8 mouse cellular contexts compared by ENCODE assay signal in the genomic region with DNA sequence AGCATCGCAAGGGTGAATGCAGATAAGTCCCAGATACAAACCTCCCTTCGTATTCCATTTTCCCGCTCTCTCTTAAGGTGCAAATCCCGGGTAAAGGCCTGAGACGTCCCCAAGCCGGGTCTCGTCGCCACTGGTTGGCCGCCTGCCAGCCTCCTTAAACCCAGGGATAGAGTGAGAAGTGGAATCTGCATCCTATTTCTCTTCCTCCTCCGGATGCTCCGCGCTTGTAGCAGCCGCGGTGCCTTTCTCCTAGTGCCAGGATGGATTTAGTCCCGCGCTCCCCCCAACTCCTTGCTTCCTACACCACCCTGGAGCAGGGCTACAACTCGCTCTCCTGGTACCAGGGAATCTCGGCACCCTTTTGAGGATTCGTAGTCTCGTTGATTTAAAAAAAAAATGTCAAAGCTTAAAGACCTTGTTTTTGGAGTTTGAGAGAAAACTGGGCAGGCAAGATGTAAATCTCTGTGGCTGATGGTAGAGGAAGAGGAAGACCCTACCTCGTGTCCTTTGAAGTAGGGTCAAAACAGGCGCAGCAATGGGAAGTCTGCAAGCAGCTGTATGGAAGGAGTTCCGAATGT. TPM values are rescaled to one million over a fixed set of nuclear protein-coding genes. Genes with fewer than 3 reads are reported as not detected.
DNase-seq lines count a peak whose midpoint lies in the region; ATAC-seq and TF ChIP-seq lines count a peak whose summit lies in the region.

No protein-coding gene starts in this region.

- peak overlapping the region; percentile 57 for H3K9ac ChIP-seq in kidney, postnatal 0 days (ENCODE audit: low read depth, low read length)
- H3K9ac ChIP-seq in lung, embryonic 14.5 days: peak overlapping the region; percentile 53

- TF ChIP-seq CTCF in kidney, postnatal 0 days (IDR thresholded peaks at IDR 0.05; ENCODE audit: low read depth): no peak
- TF ChIP-seq CTCF in lung, embryonic 14.5 days (IDR thresholded peaks at IDR 0.05; ENCODE audit: low read depth): no peak

- no peaks in the 10 kb centered on the region for H3K9me3 ChIP-seq in kidney, postnatal 0 days (replicated peaks; ENCODE audit: low read length)
- no peaks in the 10 kb centered on the region for H3K9me3 ChIP-seq in lung, embryonic 14.5 days (ENCODE audit: low read depth, low read length)

- peak overlapping the region; percentile 47; the same call in 1 of the 2 replicates for H3K27ac ChIP-seq in kidney, postnatal 0 days
- H3K27ac ChIP-seq in lung, embryonic 14.5 days (ENCODE audit: low read depth): no peak overlapping the region

- no peaks in the 10 kb centered on the region for H3K36me3 ChIP-seq in kidney, postnatal 0 days (ENCODE audit: insufficient read depth, low read length)
- no peaks in the 10 kb centered on the region for H3K36me3 ChIP-seq in lung, embryonic 14.5 days (ENCODE audit: insufficient read depth)

- H3K4me2 ChIP-seq in kidney, postnatal 0 days (ENCODE audit: low read length): peak overlapping the region; percentile 85
- H3K4me2 ChIP-seq in lung, embryonic 14.5 days: peak overlapping the region; percentile 79

- DNase-seq in 416B (ENCODE audit: low read depth) (peak; percentile 29), MN1 (ENCODE audit: low spot score) (peak; percentile 67)
- DNase-seq in embryo, embryonic 11.5 days (ENCODE audit: low read depth, low spot score): peak; percentile 36
- DNase-seq in heart, adult 11 months: peak; percentile 96
- DNase-seq in kidney, postnatal 0 days (ENCODE audit: low spot score): peak; percentile 61
- peak; percentile 77 for DNase-seq in lung, embryonic 14.5 days
- DNase-seq in ovary, postnatal 36 days (ENCODE audit: low spot score): peak; percentile 40

- under 1% methylated on average over 23 of the region's 23 CpGs for WGBS in kidney, postnatal 0 days
- WGBS in lung, embryonic 14.5 days: under 1% methylated on average over 23 of the region's 23 CpGs

- peak; percentile 8; the same call in 1 of the 2 replicates for ATAC-seq in kidney, postnatal 0 days (replicated peaks; ENCODE audit: low FRiP score, low read depth)
- peak; percentile 61 for ATAC-seq in lung, embryonic 14.5 days (ENCODE audit: insufficient read depth)
- ATAC-seq in megakaryocyte progenitor cell, adult 5-6 weeks (replicated peaks; ENCODE audit: poor library complexity): no peak

- peaks cover 10% of the 10 kb centered on the region; the same call in 1 of the 2 replicates for H3K4me1 ChIP-seq in kidney, postnatal 0 days (replicated peaks; ENCODE audit: insufficient read depth, low read length)
- H3K4me1 ChIP-seq in lung, embryonic 14.5 days (ENCODE audit: insufficient read depth): 0 out of 2 replicates have a peak, but pooled peaks cover 7% of the 10 kb centered on the region

- H3K27me3 ChIP-seq in kidney, postnatal 0 days (ENCODE audit: insufficient read depth, low read length): no peaks in the 10 kb centered on the region
- H3K27me3 ChIP-seq in lung, embryonic 14.5 days (ENCODE audit: insufficient read depth, low read length): peaks cover 24% of the 10 kb centered on the region

- H3K4me3 ChIP-seq in kidney, postnatal 0 days (replicated peaks; ENCODE audit: low read depth, low read length): peak overlapping the region; percentile 48
- peak overlapping the region; percentile 47 for H3K4me3 ChIP-seq in lung, embryonic 14.5 days (ENCODE audit: low read depth, low read length)

RNA-seq across cellular contexts. Expression of a gene that starts 0.5 kb away (rescaled TPM):
- 41.6 and 42.9 TPM in 2 replicates for polyA plus RNA-seq in kidney, postnatal 0 days (2015; fragmentation: Nextera tagmentation; extraction: Ambion mirVana)
- 14.8 and 15.1 TPM in 2 replicates for polyA plus RNA-seq in lung, embryonic 14.5 days (2014; fragmentation: Nextera tagmentation; extraction: Ambion mirVana)
- total RNA-seq in megakaryocyte progenitor cell, adult 5-6 weeks (2015): 0.47 and 0.56 TPM in 2 replicates
- total RNA-seq in megakaryocyte progenitor cell, adult 5-6 weeks (2017): 0.54 TPM in 2 replicates

RNA-seq across cellular contexts. Expression of a gene that starts 8.8 kb away (rescaled TPM):
- polyA plus RNA-seq in kidney, postnatal 0 days (2015; fragmentation: Nextera tagmentation; extraction: Ambion mirVana): 0.25 and 0.26 TPM in 2 replicates
- 0.05 TPM in 1 of 2 replicates, not detected in the other for polyA plus RNA-seq in lung, embryonic 14.5 days (2014; fragmentation: Nextera tagmentation; extraction: Ambion mirVana)
- total RNA-seq in megakaryocyte progenitor cell, adult 5-6 weeks (2015): 0.05 and 0.12 TPM in 2 replicates
- total RNA-seq in megakaryocyte progenitor cell, adult 5-6 weeks (2017): not detected in 2 replicates

RNA-seq across cellular contexts. Expression of a gene that starts 46.1 kb away (rescaled TPM):
- not detected in 2 replicates for polyA plus RNA-seq in kidney, postnatal 0 days (2015; fragmentation: Nextera tagmentation; extraction: Ambion mirVana)
- polyA plus RNA-seq in lung, embryonic 14.5 days (2014; fragmentation: Nextera tagmentation; extraction: Ambion mirVana): not detected in 2 replicates
- not detected in 2 replicates for total RNA-seq in megakaryocyte progenitor cell, adult 5-6 weeks (2015)
- total RNA-seq in megakaryocyte progenitor cell, adult 5-6 weeks (2017): not detected in 2 replicates

Comparison
In these comparisons a context has a peak if more than half of its experiments do, and no peak if none do; other contexts are left out.
1. DNase-seq: peak in every context shown above with its lines; median percentile 96 in heart, adult 11 months; 77 in lung, embryonic 14.5 days; 67 in MN1; 61 in kidney, postnatal 0 days; 40 in ovary, postnatal 36 days; 36 in embryo, embryonic 11.5 days; 29 in 416B.